Mouse (Mus musculus) E14TG2a.4 (cell line): ENCODE measurements around the gene Pglyrp1.

ENCODE experiments used
- H3K27me3 ChIP-seq: 2 replicates; pipeline ENCODE4 v1.6.1; 2014; ENCODE audit warnings: low read length, control low read depth; ENCODE audit not compliant: insufficient read depth
- H3K36me3 ChIP-seq: 2 replicates; pipeline ENCODE4 v1.6.1; 2014; ENCODE audit warnings: low read length, control low read depth; ENCODE audit not compliant: insufficient read depth
- H3K4me1 ChIP-seq: replicated peaks from 2 replicates; pipeline ENCODE4 v1.6.1; 2014; ENCODE audit warnings: low read depth, low read length, control low read depth
- H3K4me3 ChIP-seq: replicated peaks from 2 replicates; pipeline ENCODE4 v1.5.1; 2014; ENCODE audit warnings: mild to moderate bottlenecking, low read length
- H3K9me3 ChIP-seq: 2 replicates; pipeline ENCODE4 v1.6.1; 2014; ENCODE audit warnings: low read length, control low read depth
- CTCF ChIP-seq: conservative IDR thresholded peaks from 2 replicates; pipeline ENCODE4 v1.5.1; 2014; ENCODE audit warnings: low read length
- NANOG ChIP-seq: IDR thresholded peaks from 2 replicates; pipeline ENCODE4 v1.6.1; 2014; ENCODE audit warnings: borderline replicate concordance, low read length, mixed read lengths
- POU5F1 ChIP-seq: IDR thresholded peaks from 2 replicates; pipeline ENCODE4 v1.6.1; 2014; ENCODE audit warnings: low read length, borderline replicate concordance

Pglyrp1 gene

DNA sequence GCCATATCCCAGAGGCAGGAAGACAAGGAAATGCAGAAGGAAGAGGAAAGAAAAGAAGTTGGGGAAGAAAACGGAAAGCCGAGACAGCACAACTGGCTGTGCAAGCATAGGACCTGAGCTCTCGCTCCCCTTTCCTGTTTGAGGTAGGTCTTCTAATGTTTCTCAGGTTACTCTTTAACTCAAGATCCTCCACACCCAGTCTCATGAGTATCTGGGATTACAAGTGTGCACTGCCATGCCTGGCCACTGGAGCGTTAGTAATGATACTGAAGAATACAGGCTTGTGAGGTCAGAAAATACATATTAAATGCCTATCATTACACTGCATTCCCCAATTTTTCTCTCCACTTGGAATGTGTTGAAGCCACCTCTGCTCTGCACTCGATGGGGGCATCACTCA lies 4.2 kb downstream of the Pglyrp1 start:
- Histone ChIP-seq H3K4me1 (peaks cover 8% of the 10 kb centered on the region), H3K9me3 (no peaks in the 10 kb centered on the region), H3K36me3 (no peaks in the 10 kb centered on the region), H3K4me3 (no peak overlapping the region), H3K27me3 (0 out of 2 replicates have a peak, but pooled peaks cover 5% of the 10 kb centered on the region)
- TF ChIP-seq POU5F1 (no peak), NANOG (no peak), CTCF (no peak)

GRCm38 (mm10) chr7:18878691-18879090 lies 7.6 kb downstream of the Pglyrp1 start:
- TF ChIP-seq POU5F1, result no peak
- no peak for TF ChIP-seq CTCF
- no peak for TF ChIP-seq NANOG
- no peak overlapping the region for H3K4me3 ChIP-seq
- no peaks in the 10 kb centered on the region for H3K36me3 ChIP-seq
- H3K4me1 ChIP-seq, result peaks cover 16% of the 10 kb centered on the region
- H3K27me3 ChIP-seq, result peaks cover 5% of the 10 kb centered on the region; the same call in 1 of the 2 replicates
- no peaks in the 10 kb centered on the region for H3K9me3 ChIP-seq

- no peak for TF ChIP-seq NANOG
- no peak for TF ChIP-seq POU5F1
- no peak for TF ChIP-seq CTCF
- peaks cover 41% of the 10 kb centered on the region for H3K4me1 ChIP-seq
Observed at GRCm38 (mm10) chr7:18883991-18884744, 13.0 kb downstream of the Pglyrp1 start.

DNA sequence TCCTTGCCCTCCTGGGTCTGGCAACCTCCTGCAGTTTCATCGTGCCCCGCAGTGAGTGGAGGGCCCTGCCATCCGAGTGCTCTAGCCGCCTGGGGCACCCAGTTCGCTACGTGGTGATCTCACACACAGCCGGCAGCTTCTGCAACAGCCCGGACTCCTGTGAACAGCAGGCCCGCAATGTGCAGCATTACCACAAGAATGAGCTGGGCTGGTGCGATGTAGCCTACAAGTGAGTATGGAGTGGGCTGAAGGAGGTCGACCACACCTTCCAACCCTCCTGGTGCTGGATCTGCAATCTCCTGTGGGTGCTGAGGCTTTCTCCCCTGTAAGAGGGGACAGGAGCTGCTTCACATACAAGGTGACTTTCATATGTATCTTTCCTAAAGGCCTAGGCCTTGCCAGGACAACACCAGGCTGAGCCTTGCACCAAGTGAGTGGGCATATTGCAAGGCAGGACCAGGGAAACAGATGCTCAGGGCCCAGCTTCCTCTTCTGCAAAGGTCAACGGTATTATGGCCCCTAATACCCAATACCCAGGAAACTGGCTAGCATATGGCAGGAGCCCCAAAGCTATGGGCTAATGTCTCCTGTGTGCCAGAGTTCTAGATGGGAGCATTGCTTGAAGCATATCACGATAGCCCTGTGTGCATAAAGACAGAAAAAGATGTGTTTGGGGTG lies 13.8 kb downstream of the Pglyrp1 start:
- Histone ChIP-seq H3K9me3 (no peaks in the 10 kb centered on the region), H3K4me3 (peak overlapping the region; percentile 51), H3K36me3 (peaks cover 22% of the 10 kb centered on the region), H3K27me3 (peaks cover 4% of the 10 kb centered on the region; the same call in 1 of the 2 replicates), H3K4me1 (peaks cover 41% of the 10 kb centered on the region)
- TF ChIP-seq CTCF (no peak), NANOG (no peak), POU5F1 (0 out of 2 replicates have a peak, but pooled peaks have one; percentile 28)

More at GRCm38 (mm10) chr7:18883991-18884744, 13.0 kb downstream of the Pglyrp1 start:
- H3K27me3 ChIP-seq, result peaks cover 5% of the 10 kb centered on the region; the same call in 1 of the 2 replicates
- peak overlapping the region; percentile 51 for H3K4me3 ChIP-seq
- no peaks in the 10 kb centered on the region for H3K9me3 ChIP-seq
- peaks cover 15% of the 10 kb centered on the region for H3K36me3 ChIP-seq

GRCm38 (mm10) chr7:18886963-18887362 lies 15.8 kb downstream of the Pglyrp1 start:
- TF ChIP-seq CTCF (no peak), NANOG (no peak), POU5F1 (no peak)
- H3K4me1 ChIP-seq, result peaks cover 30% of the 10 kb centered on the region
- no peak overlapping the region for H3K4me3 ChIP-seq
- peaks cover 41% of the 10 kb centered on the region for H3K36me3 ChIP-seq
- no peaks in the 10 kb centered on the region; the same call in 1 of the 2 replicates for H3K27me3 ChIP-seq
- no peaks in the 10 kb centered on the region for H3K9me3 ChIP-seq

GRCm38 (mm10) chr7:18890848-18891247 lies 19.7 kb downstream of the Pglyrp1 start:
- no peaks in the 10 kb centered on the region for H3K9me3 ChIP-seq
- peaks cover 34% of the 10 kb centered on the region for H3K4me1 ChIP-seq
- peaks cover 18% of the 10 kb centered on the region for H3K27me3 ChIP-seq
- TF ChIP-seq POU5F1 (no peak), CTCF (0 out of 2 replicates have a peak, but pooled peaks have one; percentile 3), NANOG (no peak)
- H3K36me3 ChIP-seq, result peaks cover 41% of the 10 kb centered on the region
- H3K4me3 ChIP-seq, result no peak overlapping the region

GRCm38 (mm10) chr7:18891872-18892599 lies 20.9 kb downstream of the Pglyrp1 start:
- H3K4me3 ChIP-seq, result peak overlapping the region; percentile 76
- peaks cover 39% of the 10 kb centered on the region for H3K36me3 ChIP-seq
- peaks cover 18% of the 10 kb centered on the region for H3K27me3 ChIP-seq
- H3K9me3 ChIP-seq, result no peaks in the 10 kb centered on the region
- TF ChIP-seq POU5F1 (no peak), CTCF (peak; percentile 88), NANOG (no peak)
- H3K4me1 ChIP-seq, result peaks cover 30% of the 10 kb centered on the region

DNA sequence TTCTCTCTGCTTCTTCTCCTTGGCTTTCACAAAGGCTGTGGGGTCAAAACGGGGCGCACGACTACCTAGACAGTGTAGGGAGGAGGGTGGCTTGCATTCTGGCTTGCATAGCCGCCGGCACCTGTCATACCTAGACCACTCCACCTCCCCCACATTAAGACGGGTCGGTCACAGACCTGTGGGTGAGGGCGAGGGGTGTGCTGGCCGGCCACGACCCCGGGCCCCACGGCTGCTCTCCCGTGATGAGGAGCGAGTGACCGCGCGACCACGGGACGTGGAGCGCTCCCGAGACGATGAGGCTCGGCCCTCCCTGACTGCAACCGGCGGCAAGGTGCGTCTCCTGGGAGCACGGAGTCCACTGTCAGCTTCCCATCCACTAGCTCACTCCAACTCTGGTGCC lies 21.9 kb downstream of the Pglyrp1 start:
- Histone ChIP-seq H3K4me1 (peaks cover 23% of the 10 kb centered on the region), H3K27me3 (peaks cover 18% of the 10 kb centered on the region)
- TF ChIP-seq CTCF (no peak), POU5F1 (no peak), NANOG (no peak)

More for the DNA sequence above, 21.9 kb downstream of the Pglyrp1 start:
- Histone ChIP-seq H3K4me3 (peak overlapping the region; percentile 76), H3K9me3 (no peaks in the 10 kb centered on the region), H3K36me3 (peaks cover 43% of the 10 kb centered on the region)
